Mouse (Mus musculus) ovary, postnatal 14 days (tissue): ENCODE measurements around the gene Pcnp.
A peak's percentile ranks its signal among the peaks of the same experiment; 100 is the strongest.

Experiments
- DNase-seq: peaks from one replicate; pipeline ENCODE4 v3.0.0; 2022; ENCODE audit warnings: low spot score

Gene Pcnp

DNA sequence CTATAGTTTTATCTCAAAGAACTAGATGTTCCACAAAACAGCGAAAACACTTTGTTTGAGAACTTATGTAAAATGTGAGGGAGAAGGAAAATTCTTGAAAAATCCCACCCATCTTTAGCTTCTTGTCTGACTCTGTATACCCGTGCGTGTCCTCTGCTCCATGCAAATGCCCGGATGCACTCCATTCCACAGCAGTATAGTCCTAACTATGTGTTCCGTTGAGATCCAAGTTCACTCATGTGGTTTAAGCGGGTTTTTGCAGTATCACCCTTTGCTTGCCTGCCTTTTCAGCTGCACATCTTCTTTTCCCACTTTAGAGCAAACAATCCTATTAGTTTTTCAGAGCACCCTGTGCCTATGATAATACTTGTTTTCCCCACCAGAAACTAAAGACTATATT lies 7.0 kb upstream of the Pcnp start:
- no peak for DNase-seq

DNA sequence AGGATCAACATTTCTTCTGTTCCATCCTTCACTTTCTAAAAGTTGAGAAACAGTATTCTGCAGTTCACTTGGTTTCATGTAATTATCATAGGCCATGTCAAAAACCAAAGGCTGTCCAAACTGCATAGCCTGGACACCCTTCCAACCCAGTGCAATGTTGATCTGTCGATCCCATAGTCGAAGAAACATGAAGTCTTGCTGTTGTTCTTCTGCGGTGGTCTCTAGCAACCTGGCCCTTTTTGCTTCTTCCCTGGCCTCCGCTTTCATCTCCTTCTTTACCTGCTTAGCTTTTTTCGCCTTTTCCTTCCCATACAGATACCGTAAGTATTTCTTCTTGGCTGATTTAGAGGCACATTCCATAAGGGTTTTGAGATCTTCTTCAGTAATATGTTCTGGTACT lies 5.0 kb upstream of the Pcnp start:
- no peak for DNase-seq

DNA sequence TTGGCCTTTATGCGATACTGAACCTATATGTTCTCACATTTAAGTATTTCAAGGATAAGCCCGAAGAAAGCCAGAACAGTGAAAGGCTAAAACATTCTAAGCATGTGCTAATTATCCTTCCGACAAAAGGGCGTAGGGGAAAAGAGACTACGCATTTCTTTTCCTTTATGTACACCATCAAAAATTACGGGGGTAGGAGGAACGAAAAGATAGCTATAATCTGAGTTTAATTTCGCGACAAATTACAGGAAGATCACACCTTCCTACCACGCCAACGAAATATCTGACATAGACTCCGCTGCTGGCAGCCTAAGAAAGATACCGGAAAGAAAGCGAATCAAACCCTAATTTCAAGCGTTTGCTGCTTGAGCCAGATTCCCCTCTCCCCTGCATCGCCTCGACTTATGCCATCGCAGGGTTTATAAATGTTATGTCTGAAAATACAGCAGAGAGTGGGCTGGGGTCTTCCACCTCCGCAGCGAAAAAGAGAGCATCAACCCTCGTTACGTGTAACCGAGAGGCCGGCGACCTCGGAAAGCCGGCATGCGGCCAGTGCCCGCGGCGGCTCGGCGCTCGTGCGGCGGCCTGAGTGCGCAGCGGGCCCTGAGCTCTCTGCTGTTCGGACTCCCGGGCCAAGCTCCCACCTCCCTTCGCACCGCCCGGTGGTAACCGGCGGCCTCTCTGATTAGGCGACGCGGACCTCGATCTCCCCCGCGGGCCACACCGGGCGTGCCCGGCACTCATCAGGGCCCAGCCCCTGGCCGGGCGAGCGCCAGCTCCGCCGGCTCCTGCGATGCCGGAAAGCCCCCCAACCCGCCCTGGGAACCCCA lies 602 bp downstream of the Pcnp start:
- peak; percentile 44 for DNase-seq

DNA sequence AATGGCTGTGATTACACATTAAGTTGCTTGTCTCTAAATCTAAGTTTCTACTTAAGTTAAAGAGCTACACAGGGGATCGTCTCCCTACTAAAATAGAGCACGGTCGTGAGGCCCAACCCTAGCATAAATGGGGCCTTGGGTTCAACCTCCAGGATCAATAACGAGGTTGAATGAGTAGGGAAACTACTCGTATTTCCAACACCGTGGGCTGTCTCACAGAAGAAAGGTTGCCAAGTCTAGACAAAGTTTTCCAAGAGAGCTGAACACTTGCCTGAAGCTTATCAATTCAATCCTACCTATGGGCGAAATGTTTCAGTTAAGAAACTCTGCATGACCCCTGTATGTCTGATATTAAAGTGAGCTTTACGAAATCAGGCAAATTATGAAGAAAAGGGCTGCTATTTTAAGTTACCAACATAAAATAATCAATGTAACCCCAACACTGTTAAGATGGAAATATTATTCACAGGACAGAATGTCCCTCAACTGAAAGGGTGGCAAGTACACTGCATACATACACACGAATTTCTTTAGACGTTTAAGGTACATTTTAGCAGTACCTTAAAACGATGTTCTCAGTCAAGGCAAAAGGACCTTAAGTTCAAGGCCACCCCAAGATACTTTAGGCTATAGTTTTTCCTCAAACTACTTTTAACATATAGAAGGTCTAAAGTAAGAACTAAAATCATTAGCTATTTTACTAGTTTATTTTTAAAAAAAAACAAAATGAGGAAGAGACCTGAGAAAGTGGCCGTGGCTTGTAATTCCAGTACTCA lies 1.5 kb downstream of the Pcnp start:
- no peak for DNase-seq

DNA sequence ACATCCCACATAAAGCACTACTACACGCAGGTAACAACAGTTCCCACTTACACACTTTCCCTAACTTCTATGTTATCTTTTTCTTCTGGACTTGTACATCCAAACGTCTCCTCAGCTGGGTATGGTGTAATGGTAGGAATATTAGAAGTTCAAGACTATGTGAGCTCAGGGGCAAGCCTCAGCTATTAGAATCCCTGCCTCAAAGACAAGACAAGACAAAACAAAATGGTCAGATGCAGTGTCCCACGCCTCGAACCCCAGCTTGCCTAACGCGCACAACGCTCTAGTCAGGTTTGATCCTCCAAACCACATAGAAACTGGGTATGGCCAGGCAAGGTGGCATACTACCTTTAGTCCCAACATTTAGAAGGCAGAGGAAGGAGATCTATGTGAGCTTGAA lies 9.9 kb downstream of the Pcnp start:
- no peak for DNase-seq

DNA sequence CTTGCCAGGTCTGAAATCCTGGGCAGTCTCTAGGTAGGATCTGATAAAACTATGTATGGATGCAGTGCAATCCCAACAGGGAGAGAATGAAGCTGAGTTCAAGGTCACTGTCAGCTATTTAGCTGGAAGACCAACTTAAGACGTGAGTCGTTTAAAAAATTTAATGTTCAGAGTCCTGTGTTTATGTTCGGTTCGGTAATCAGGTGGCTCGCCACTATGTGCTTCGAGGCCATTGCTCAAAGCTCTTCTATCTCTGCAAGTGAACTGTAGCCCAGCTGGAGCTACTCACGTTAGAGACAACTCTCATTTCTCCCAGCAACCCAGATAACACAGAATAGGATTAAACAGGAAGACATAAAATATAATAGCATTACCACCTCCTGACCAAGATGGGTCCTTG lies 15.5 kb downstream of the Pcnp start:
- DNase-seq, result no peak

DNA sequence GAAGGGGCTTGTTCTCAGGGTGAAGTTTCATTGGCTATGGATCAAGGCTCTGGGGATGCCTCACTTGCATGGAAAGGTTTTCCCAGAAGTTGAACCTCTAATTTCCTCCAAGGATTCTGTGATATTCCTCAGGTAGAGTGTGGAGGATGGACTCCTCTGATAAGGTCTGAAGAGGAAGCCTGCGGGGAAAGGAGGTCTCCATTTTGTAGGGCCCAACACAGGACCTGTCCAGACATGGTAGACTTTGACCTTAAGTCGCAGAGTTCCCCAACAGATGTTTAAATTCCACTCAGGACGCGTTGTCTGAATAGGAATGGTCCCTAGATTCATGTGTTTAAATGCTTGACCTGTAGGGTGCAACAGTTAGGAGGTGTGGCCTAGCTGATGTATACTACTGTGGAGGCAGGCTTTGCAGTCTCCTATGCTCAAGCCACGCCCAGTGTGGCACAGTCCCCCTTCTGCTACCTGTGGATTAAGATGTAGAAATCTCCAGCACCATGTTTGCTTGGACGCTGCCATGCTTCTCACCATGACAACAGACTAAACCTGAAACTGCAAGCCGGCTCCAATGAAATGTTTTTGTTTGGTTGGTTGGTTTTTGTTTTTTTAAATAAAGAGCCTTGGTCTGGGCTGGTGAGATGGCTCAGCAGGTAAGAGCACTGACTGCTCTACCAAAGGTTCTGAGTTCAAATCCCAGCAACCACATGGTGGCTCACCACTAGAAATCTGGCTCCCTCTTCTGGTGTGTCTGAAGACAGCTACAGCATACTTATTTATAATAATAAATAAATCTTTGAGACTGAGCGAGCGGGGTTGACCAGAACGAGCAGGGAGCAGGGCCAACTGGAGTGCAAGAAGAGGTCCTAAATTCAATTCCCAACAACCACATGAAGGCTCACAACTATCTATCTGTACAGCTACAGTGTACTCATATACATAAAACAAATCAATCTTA lies 16.5 kb downstream of the Pcnp start:
- no peak for DNase-seq

DNA sequence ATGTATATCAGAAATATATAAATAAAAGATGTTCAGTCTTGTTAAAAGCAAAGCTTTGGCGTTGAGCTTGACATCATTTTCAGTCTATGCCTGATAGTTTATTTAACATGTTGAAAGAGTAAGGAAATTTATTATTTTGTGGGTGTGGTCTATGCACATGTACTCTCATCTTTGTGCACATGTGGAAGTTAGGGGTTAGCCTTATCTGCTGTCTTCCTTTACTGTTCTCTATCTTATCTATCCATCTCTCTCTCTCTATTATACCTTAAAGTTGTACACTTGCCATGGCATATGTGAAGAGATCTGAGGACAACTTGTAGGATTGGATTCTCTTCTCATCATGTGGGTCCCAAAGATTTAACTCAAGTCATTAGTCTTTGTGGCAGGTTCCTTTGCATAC lies 20.7 kb downstream of the Pcnp start:
- no peak for DNase-seq

DNA sequence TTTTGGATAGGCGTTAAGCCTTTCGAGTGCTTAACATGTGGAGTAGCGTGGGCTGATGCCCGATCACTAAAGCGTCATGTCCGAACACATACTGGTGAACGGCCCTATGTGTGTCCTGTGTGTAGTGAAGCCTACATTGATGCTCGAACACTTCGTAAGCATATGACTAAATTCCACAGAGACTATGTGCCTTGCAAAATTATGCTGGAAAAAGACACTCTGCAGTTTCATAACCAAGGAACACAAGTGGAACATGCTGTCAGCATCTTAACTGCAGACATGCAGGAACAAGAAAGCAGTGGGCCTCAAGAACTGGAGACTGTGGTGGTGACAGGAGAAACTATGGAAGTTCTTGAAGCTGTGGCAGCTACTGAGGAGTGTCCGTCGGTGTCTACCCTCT lies 22.7 kb downstream of the Pcnp start:
- DNase-seq, result no peak

DNA sequence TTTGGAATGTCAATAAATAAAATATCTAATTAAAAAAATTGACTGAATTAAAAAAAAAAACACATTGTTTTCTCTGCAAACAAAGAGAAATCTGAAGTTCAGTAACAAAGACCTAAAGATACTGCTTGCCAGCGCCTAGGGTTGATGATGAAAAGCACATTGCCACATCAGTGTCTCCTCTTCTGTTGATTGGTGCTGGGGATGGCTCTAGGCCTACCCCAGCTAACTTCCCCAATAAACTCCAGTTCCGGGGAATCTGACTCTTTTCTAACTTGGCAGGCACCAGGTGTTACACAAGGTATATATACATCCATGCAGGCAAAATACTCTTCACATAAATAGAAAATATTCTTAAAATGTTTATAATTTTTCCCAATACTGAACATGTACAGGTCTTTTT lies 35.3 kb downstream of the Pcnp start:
- no peak for DNase-seq

DNA sequence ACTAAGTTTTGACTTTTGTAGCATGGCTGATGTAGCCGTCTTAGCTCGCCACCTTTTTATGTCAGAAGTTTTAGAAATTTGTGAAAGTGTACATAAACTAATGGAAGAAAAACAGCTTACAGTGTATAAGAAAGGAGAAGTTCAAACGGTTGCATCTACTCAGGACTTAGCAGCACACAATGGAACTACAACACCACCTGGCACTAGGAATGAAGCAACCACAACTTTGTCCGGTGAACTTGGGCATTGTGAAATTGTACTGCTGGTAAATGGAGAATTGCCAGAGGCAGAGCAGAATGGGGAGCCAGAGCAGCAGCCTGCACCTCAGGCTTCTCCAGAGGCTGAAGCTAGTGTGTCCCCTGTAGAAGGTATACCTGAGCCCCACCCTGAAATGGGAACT lies 39.2 kb downstream of the Pcnp start:
- no peak for DNase-seq

DNA sequence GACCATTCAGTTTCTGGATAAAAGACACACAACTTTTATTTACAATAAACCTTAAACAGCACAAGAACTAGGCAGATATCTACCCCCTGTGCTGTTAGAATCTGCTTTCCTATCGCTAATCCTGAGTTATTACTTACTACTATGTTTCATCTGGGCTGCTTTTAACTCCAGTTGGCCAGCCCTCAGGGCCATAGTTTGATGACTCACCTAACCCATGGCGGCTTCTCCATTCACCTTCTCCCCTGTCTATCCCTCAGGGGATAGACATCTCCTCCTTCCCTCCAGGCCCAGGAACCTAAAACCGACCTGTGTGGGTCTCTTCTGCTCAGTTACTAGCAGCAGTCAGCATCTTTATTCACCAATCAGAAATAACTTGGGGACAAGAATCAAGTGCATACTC lies 43.5 kb downstream of the Pcnp start:
- DNase-seq, result no peak

DNA sequence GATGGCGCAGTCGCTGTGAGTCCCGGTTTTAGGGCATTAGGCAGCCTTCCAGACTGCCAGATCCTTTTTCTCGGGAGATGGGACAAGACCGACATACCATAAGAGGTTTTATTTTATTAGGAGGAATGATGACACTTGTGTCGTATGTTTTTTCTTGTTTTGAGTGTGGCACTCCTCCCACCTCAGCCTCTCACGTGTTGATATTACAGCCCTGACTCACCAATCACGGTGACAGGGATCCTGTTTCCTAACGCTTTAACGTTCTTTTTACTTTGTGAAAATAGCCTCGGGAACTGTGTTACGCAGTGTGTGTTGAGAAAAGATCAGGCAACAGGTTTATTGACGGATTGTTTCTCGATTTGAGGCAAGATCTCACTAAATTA lies 54.6 kb downstream of the Pcnp start:
- no peak for DNase-seq

DNA sequence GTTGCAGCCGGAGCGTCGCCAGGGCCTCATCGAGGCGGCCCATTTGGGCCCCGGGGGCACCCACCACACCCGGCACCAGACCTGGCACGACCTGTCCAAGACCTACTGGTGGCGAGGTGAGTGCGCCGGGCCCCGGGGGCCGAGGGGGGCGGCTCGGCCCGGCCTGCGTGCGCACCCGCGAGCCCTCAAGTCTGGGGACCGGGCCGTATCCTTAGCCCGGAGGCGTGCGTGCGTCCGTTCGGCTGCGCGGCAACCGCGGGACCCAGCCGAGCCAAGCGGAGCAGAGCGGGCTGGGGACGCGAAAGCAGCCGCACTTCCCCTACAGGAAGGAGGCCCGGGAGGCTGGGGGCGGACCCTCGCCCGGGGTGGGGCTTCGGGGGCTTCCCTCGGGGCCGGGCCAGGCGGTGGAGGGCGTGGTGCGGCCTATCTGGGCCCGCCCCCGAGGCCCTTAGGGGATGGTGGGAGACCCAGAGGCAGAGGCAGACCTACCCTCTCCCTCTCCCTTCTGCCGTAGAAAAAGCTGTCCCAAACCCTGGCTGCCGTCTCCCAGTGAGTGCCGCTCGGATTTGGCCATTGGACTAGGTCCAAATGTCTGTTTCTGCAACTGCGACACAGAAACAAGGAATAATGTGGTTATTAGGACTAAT lies 55.2 kb downstream of the Pcnp start:
- peak; percentile 85 for DNase-seq

DNA sequence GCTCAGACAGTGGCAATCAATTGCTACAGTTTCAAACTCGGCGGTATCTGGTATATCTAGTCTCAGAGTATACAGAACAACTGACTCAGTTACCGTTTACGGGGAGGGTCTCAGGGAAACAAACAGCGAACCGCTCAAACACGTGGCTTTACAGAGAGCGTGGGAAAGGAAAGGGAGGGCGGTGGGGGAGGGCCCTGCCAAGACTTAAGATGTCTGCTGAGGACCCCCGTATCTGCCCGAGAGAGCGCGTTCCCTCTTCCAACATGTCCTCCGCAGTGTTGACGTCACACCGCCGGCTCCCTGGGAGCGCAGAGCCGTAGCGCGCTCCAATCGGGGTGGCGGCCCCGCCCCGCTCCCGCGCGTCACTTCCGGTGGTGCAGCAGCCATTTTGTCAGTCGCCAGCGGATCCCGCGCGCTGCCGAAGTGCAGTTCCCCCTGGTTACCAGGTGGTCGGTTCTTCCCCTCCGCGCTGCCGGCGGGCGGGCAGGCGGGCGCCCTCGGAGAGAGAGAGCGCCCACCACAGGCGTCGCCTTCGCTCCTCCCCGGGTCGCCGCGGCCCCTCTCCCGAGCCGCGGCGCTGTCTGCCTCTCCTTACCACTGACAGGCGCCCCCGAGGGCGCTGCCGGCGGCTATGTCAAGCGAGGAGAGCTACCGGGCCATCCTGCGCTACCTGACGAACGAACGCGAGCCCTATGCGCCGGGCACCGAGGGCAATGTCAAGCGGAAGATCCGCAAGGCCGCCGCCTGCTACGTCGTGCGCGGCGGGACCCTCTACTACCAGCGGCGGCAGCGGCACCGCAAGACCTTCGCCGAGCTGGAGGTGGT lies 55.9 kb downstream of the Pcnp start, which contains the start of gene Zbtb11:
Zbtb11 (plus strand) TSS at position 453 of the 825 bp plus-strand sequence.
- peak; percentile 99 for DNase-seq

DNA sequence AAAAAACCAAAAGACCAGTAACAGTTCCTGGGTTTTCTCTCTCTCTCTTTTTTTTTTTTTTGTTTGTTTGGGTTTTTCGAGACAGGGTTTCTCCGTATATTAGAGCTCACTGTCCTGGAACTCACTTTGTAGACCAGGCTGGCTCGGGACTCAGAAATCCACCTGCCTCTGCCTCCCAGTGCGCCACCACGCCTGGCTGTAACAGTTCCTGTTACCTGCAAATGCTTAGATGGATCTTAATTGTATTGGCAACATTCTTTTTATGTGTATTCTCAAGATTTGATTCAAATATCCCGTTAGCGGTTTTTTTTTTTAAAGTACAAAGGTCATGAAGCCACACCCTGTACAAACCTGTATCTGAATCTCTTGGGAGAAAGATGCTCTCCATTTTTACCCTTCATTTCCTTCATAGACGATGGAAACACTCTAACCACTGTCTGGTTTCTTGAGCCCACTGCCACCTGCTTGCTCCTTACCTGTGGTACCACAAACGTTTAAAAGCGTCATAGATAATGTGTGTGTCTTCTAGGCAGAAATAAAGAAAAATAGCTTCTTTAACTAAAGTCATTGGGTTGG lies 56.8 kb downstream of the Pcnp start:
- no peak for DNase-seq

DNA sequence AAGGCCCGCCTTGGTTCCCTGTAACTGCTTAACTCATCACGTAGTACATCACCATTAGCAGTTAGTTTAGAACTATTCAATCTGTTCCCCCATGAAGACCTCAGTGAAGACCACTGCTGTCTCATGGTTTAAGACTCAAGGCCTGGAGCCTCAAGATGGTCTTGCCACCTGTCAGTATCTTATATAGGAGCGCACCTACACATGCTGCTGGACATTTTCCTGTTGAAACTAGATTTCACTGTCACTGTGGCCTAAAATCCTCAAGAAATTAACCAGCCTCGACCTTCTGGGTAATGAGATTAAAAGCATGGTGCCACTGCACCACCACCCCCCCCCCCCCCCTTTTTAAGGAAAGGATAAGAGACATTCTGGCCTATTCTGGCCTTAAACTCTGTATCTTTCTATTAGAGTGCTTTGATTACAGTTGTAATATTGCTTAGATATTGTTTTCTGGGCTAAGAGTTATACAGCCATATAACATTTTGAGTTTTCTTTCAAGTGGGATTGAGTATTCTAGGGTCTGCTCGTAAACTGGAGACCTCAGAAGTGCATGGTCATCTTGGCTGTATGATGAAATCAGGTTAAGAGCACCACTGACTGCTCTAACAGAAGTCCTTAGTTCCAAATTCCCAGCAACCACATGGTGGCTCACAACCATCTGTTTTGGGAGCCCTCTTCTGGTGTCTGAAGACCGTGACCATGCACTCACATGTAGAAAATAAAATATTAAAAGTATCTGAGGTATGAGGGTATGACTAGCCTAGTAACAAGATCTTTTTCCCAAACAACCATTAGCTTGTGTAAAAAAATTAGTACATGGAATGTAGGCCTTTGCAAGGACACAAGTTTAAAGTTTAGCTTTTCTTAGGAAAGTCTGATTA lies 57.6 kb downstream of the Pcnp start:
- no peak for DNase-seq

DNA sequence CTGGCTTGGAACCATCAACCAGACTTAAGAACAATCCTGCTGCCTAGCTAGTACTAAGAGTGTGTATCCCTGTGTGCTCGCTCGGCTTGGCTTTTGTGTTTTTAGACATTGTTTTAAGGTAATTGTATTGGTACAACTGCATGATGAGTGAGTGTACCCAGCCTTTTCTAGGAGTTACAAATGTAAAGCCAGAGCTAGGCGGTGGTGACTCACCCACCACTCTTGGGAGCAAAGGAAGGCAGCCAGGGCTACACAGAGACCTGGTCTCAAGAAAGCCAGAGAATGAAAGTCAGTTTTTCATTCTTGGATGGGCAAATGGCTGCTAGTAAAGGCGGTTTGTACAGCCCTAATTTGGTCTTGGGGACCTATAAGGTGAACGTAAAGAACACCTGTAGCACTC lies 59.1 kb downstream of the Pcnp start:
- DNase-seq, result no peak

DNA sequence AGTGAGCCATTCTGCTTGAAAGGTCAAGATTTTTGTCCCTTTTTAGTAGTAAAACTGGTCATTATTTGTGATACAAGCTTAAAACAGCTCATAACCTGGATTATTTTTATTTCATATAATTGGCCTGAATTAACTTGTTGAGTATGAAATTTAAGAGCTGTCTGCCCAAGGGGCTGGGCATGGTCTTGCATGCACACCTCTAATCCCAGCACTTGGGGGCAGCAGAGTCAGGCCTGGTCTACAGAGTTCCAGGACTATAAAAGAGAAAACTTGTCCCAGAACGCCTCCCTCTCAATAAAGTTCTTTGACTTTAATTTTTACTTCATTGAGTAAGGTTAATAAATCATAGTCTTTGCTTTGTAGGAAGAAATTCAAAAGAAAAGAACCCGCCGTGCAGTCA lies 60.4 kb downstream of the Pcnp start:
- no peak for DNase-seq

DNA sequence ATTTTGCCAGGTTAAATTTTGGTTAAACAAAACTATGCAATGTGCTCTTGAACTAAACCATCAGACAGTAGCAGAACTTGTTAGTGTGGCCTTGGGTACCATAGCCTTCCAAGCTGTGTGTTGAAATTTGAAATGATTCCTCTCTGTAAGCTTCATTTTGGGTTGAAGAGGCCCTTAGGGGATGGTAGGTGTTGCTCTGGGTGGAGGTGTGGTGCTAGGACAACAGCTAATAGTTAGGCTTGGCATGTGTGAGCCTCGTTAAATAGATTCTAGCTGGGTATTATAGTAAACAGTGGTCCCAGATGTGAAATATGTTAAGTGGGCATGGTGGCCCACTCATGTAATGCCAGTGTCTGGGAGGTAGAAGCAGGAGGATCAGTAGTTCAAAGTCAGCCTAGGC lies 62.3 kb downstream of the Pcnp start:
- no peak for DNase-seq
